Mouse (Mus musculus): ENCODE data around the gene Myo1e.
"Not testable (repeated sequence)": the region's sequence is repeated elsewhere in the genome, so short reads cannot be mapped to it uniquely, and the experiment has no call there.

The Myo1e gene

GRCm38 (mm10) chr9:70255005-70255404 is 47.9 kb downstream of the Myo1e start:
- DNase-seq, result no peak

GRCm38 (mm10) chr9:70256027-70256426 is 48.9 kb downstream of the Myo1e start:
- DNase-seq, result not testable (repeated sequence)

GRCm38 (mm10) chr9:70257289-70258101 is 50.3 kb downstream of the Myo1e start:
- peak; percentile 14 to 24 for DNase-seq

- DNase-seq, result no peak
Observed at GRCm38 (mm10) chr9:70260324-70260841, 53.2 kb downstream of the Myo1e start.

GRCm38 (mm10) chr9:70261646-70262045 is 54.5 kb downstream of the Myo1e start:
- DNase-seq, result no peak

- no peak for DNase-seq
Observed at GRCm38 (mm10) chr9:70263134-70263533, 56.0 kb downstream of the Myo1e start.

- DNase-seq, result no peak
Observed at GRCm38 (mm10) chr9:70263735-70264134, 56.6 kb downstream of the Myo1e start.

GRCm38 (mm10) chr9:70265513-70265912 is 58.4 kb downstream of the Myo1e start:
- DNase-seq, result no peak

- no peak for DNase-seq
Observed at GRCm38 (mm10) chr9:70266186-70266585, 59.0 kb downstream of the Myo1e start.

GRCm38 (mm10) chr9:70267108-70267507 is 60.0 kb downstream of the Myo1e start:
- no peak for DNase-seq

- no peak for DNase-seq
Observed at GRCm38 (mm10) chr9:70269349-70269748, 62.2 kb downstream of the Myo1e start.

GRCm38 (mm10) chr9:70270468-70270867 is 63.3 kb downstream of the Myo1e start:
- no peak for DNase-seq

GRCm38 (mm10) chr9:70271137-70271536 is 64.0 kb downstream of the Myo1e start:
- DNase-seq, result no peak

GRCm38 (mm10) chr9:70271631-70272030 is 64.5 kb downstream of the Myo1e start:
- no peak for DNase-seq

GRCm38 (mm10) chr9:70274071-70274470 is 66.9 kb downstream of the Myo1e start:
- DNase-seq, result no peak

GRCm38 (mm10) chr9:70274476-70274875 is 67.3 kb downstream of the Myo1e start:
- no peak for DNase-seq

- no peak for DNase-seq
Observed at GRCm38 (mm10) chr9:70274887-70275555, 67.9 kb downstream of the Myo1e start.

GRCm38 (mm10) chr9:70277076-70277475 is 69.9 kb downstream of the Myo1e start:
- DNase-seq, result no peak

- no peak for DNase-seq
Observed at GRCm38 (mm10) chr9:70277529-70277982, 70.4 kb downstream of the Myo1e start.

- no peak for DNase-seq
Observed at GRCm38 (mm10) chr9:70281407-70281806, 74.3 kb downstream of the Myo1e start.

GRCm38 (mm10) chr9:70282107-70282506 is 75.0 kb downstream of the Myo1e start:
- no peak for DNase-seq

GRCm38 (mm10) chr9:70283151-70283550 is 76.0 kb downstream of the Myo1e start:
- DNase-seq, result no peak

GRCm38 (mm10) chr9:70284584-70285140 is 77.5 kb downstream of the Myo1e start:
- DNase-seq, result no peak

- DNase-seq, result no peak
Observed at GRCm38 (mm10) chr9:70290785-70291184, 83.6 kb downstream of the Myo1e start.
